Mouse (Mus musculus) left cerebral cortex, adult 9 months (tissue): Measurements from ENCODE around the gene Sqor.

Experiments used
- DNase-seq, 2 experiments: peaks; one replicate each; pipeline ENCODE4 v3.0.0; 2022; ENCODE audit warnings: low spot score in 2 of 2

The Sqor gene

GRCm38 (mm10) chr2:122765071-122765793, at the start of gene Sqor:
TSS of gene Sqor (plus strand) at chr2:122765237.
- DNase-seq, result peak in 1 of 2 experiments; percentile 13

GRCm38 (mm10) chr2:122716301-122716842, 48.7 kb upstream of the Sqor start:
- DNase-seq, result no peak

GRCm38 (mm10) chr2:122719232-122719631, 45.8 kb upstream of the Sqor start:
- no peak for DNase-seq

- no peak for DNase-seq
Measured at GRCm38 (mm10) chr2:122720564-122720963, 44.5 kb upstream of the Sqor start.

- no peak for DNase-seq
Measured at GRCm38 (mm10) chr2:122725604-122726003, 39.4 kb upstream of the Sqor start.

- no peak for DNase-seq
Measured at GRCm38 (mm10) chr2:122731456-122731855, 33.6 kb upstream of the Sqor start.

GRCm38 (mm10) chr2:122737894-122738830, 26.9 kb upstream of the Sqor start, which contains the start of gene Bloc1s6:
TSS of gene Bloc1s6 (plus strand) at chr2:122738503.
- peak; percentile 87 to 94 for DNase-seq

GRCm38 (mm10) chr2:122739023-122739422, 26.0 kb upstream of the Sqor start:
- no peak for DNase-seq

- no peak for DNase-seq
Measured at GRCm38 (mm10) chr2:122746461-122746860, 18.6 kb upstream of the Sqor start.

- peak in 1 of 2 experiments; percentile 70 for DNase-seq
Measured at GRCm38 (mm10) chr2:122753739-122754343, 11.2 kb upstream of the Sqor start.

GRCm38 (mm10) chr2:122759791-122760190, 5.2 kb upstream of the Sqor start:
- DNase-seq, result no peak

GRCm38 (mm10) chr2:122762991-122763390, 2.0 kb upstream of the Sqor start:
- DNase-seq, result no peak

- no peak for DNase-seq
Measured at GRCm38 (mm10) chr2:122764526-122764925, 511 bp upstream of the Sqor start.

- DNase-seq, result no peak
Measured at GRCm38 (mm10) chr2:122765794-122766145, 733 bp downstream of the Sqor start.

GRCm38 (mm10) chr2:122771002-122771401, 6.0 kb downstream of the Sqor start:
- DNase-seq, result no peak

GRCm38 (mm10) chr2:122772899-122773298, 7.9 kb downstream of the Sqor start:
- no peak for DNase-seq

- DNase-seq, result no peak
Measured at GRCm38 (mm10) chr2:122775491-122775890, 10.5 kb downstream of the Sqor start.

- no peak for DNase-seq
Measured at GRCm38 (mm10) chr2:122776823-122777222, 11.8 kb downstream of the Sqor start.

- no peak for DNase-seq
Measured at GRCm38 (mm10) chr2:122779967-122780366, 14.9 kb downstream of the Sqor start.

- no peak for DNase-seq
Measured at GRCm38 (mm10) chr2:122780447-122780846, 15.4 kb downstream of the Sqor start.

- DNase-seq, result no peak
Measured at GRCm38 (mm10) chr2:122781590-122782356, 16.7 kb downstream of the Sqor start.
